Comparison of ENCODE assay signal across 11 mouse cellular contexts in genomic region chr6:125312171-125312570, GRCm38 (mm10). TPM values are rescaled to one million over a fixed set of nuclear protein-coding genes. Genes with fewer than 3 reads are reported as not detected.
A peak's percentile ranks its signal among the peaks of the same experiment; 100 is the strongest.
DNase-seq lines count a peak whose midpoint lies in the region; ATAC-seq and TF ChIP-seq lines count a peak whose summit lies in the region.
"Had no signal": no experiment of that assay in that cellular context is flagged by ENCODE, and none has a peak within 500 bp of the region (broad histone marks: within the 10 kb centered on the region; RNA-seq: fewer than 3 reads in every experiment).

No protein-coding gene starts in this region.

- DNase-seq in kidney, adult 2 months, result no peak
- no peak for DNase-seq in kidney, adult 18-20 months
- no peak for DNase-seq in embryonic facial prominence, embryonic 10.5 days (ENCODE audit: low spot score)
- DNase-seq in heart, postnatal 0 days (ENCODE audit: low spot score), result no peak
- no peak for DNase-seq in liver, embryonic 13.5 days
- no peak for DNase-seq in cerebellum, adult 8-10 months
- no peak for DNase-seq in cerebellum, postnatal 36 days
- DNase-seq: cerebellum, adult 18-20 months had no signal

- H3K36me3 ChIP-seq in kidney, adult 2 months (ENCODE audit: control insufficient read depth, insufficient read depth, low read length), result peaks cover 3% of the 10 kb centered on the region
- peaks cover 17% of the 10 kb centered on the region for H3K36me3 ChIP-seq in embryonic facial prominence, embryonic 10.5 days (replicated peaks)
- H3K36me3 ChIP-seq in heart, postnatal 0 days (replicated peaks; ENCODE audit: control insufficient read depth, insufficient read depth, low read length), result peaks cover 41% of the 10 kb centered on the region
- H3K36me3 ChIP-seq in liver, embryonic 13.5 days, result peaks cover 10% of the 10 kb centered on the region
- H3K36me3 ChIP-seq: forebrain, embryonic 12.5 days had no signal

- H3K4me1 ChIP-seq in kidney, adult 2 months (ENCODE audit: control insufficient read depth, insufficient read depth, low read length), result peaks cover 11% of the 10 kb centered on the region
- H3K4me1 ChIP-seq in embryonic facial prominence, embryonic 10.5 days, result peaks cover 52% of the 10 kb centered on the region
- H3K4me1 ChIP-seq in heart, postnatal 0 days (ENCODE audit: control insufficient read depth, insufficient read depth), result peaks cover 21% of the 10 kb centered on the region
- peaks cover 25% of the 10 kb centered on the region for H3K4me1 ChIP-seq in liver, embryonic 13.5 days (replicated peaks)

- TF ChIP-seq POLR2A in kidney, adult 2 months (IDR thresholded peaks at IDR 0.05; ENCODE audit: low read depth, low read length), result no peak

- TF ChIP-seq CTCF in kidney, adult 2 months (conservative IDR thresholded peaks at IDR 0.05; ENCODE audit: insufficient read depth, insufficient read length, low read depth, low read length), result no peak
- TF ChIP-seq CTCF in heart, postnatal 0 days (IDR thresholded peaks at IDR 0.05; ENCODE audit: low read depth), result no peak

- no peak for ATAC-seq in heart, postnatal 0 days (ENCODE audit: insufficient read depth, low read depth)
- no peak for ATAC-seq in liver, embryonic 13.5 days (ENCODE audit: low read depth)
- no peak for ATAC-seq in inflammation-experienced regulatory T-cells, adult 6 months

- H3K4me2 ChIP-seq in heart, postnatal 0 days (ENCODE audit: low read depth, low read length), result peak overlapping the region; percentile 84
- peak overlapping the region; percentile 63 for H3K4me2 ChIP-seq in liver, embryonic 13.5 days

- no peaks in the 10 kb centered on the region for H3K9me3 ChIP-seq in embryonic facial prominence, embryonic 10.5 days
- H3K9me3 ChIP-seq in heart, postnatal 0 days (replicated peaks; ENCODE audit: control insufficient read depth, low read length), result no peaks in the 10 kb centered on the region
- no peaks in the 10 kb centered on the region for H3K9me3 ChIP-seq in liver, embryonic 13.5 days (replicated peaks)
- H3K9me3 ChIP-seq: forebrain, embryonic 12.5 days had no signal

- no peaks in the 10 kb centered on the region for H3K27me3 ChIP-seq in kidney, adult 2 months (replicated peaks; ENCODE audit: control insufficient read depth, insufficient read depth, low read length)
- peaks cover 39% of the 10 kb centered on the region for H3K27me3 ChIP-seq in embryonic facial prominence, embryonic 10.5 days (replicated peaks; ENCODE audit: low read depth, poor library complexity, severe bottlenecking)
- no peaks in the 10 kb centered on the region for H3K27me3 ChIP-seq in heart, postnatal 0 days (ENCODE audit: control insufficient read depth, insufficient read depth, low read length)
- H3K27me3 ChIP-seq in liver, embryonic 13.5 days, result peaks cover 19% of the 10 kb centered on the region

- H3K4me3 ChIP-seq in kidney, adult 2 months (ENCODE audit: insufficient read depth, low read depth, low read length), result peak overlapping the region; percentile 80
- peak overlapping the region; percentile 64 for H3K4me3 ChIP-seq in embryonic facial prominence, embryonic 10.5 days
- H3K4me3 ChIP-seq in heart, postnatal 0 days (ENCODE audit: low read depth, low read length), result peak overlapping the region; percentile 63
- peak overlapping the region; percentile 63 for H3K4me3 ChIP-seq in liver, embryonic 13.5 days (replicated peaks)

- 66% methylated on average over 9 of the region's 9 CpGs for WGBS in kidney, adult 2 months
- WGBS in embryonic facial prominence, embryonic 10.5 days, result 79% methylated on average over 9 of the region's 9 CpGs
- 63% methylated on average over 9 of the region's 9 CpGs for WGBS in heart, postnatal 0 days
- 75% methylated on average over 9 of the region's 9 CpGs for WGBS in liver, embryonic 13.5 days (ENCODE audit: insufficient replicate concordance)

- no peak overlapping the region for H3K27ac ChIP-seq in kidney, adult 2 months (ENCODE audit: insufficient read depth, low read depth, low read length)
- 0 out of 2 replicates have a peak overlapping the region, but pooled peaks have one; percentile 19 for H3K27ac ChIP-seq in embryonic facial prominence, embryonic 10.5 days (replicated peaks)
- no peak overlapping the region for H3K27ac ChIP-seq in heart, postnatal 0 days (ENCODE audit: low read depth)
- H3K27ac ChIP-seq in liver, embryonic 13.5 days, result no peak overlapping the region
- H3K27ac ChIP-seq: forebrain, embryonic 12.5 days had no signal

- TF ChIP-seq EP300 in heart, postnatal 0 days (IDR thresholded peaks at IDR 0.05; ENCODE audit: low read depth), result no peak

- H3K9ac ChIP-seq in heart, postnatal 0 days (replicated peaks; ENCODE audit: low read depth, low read length), result peak overlapping the region; percentile 85
- peak overlapping the region; percentile 74; the same call in 1 of the 2 replicates for H3K9ac ChIP-seq in liver, embryonic 13.5 days
- H3K9ac ChIP-seq: forebrain, embryonic 12.5 days had no signal

RNA-seq across cellular contexts. Expression of gene Ltbr, which starts 1.5 kb away (rescaled TPM):
- 97.1 and 116 TPM in 2 replicates for polyA plus RNA-seq in kidney, adult 2 months (2012; rRNA removed)
- polyA plus RNA-seq in embryonic facial prominence, embryonic 10.5 days (2016; fragmentation: Nextera tagmentation; extraction: Ambion mirVana), result 26.9 and 28.8 TPM in 2 replicates
- total RNA-seq in heart, postnatal 0 days (2014; rRNA removed; ENCODE audit: low replicate concordance), result 76.7 and 93.9 TPM in 2 replicates
- polyA plus RNA-seq in heart, postnatal 0 days (2015; fragmentation: Nextera tagmentation; extraction: Ambion mirVana), result 37.7 and 38.3 TPM in 2 replicates
- 18.3 and 18.4 TPM in 2 replicates for polyA plus RNA-seq in liver, embryonic 13.5 days (2015; fragmentation: Nextera tagmentation; extraction: Ambion mirVana)
- under 1 TPM in 2 of 3 experiments, not detected in 1; 0.21 to 0.23 TPM for polyA plus RNA-seq in inflammation-experienced regulatory T-cells, adult 6 months (2017; shearing (Covaris generic))

RNA-seq across cellular contexts. Expression of gene Scnn1a, which starts 8.3 kb away (rescaled TPM):
- polyA plus RNA-seq in kidney, adult 2 months (2012; rRNA removed), result 83.5 and 89.5 TPM in 2 replicates
- polyA plus RNA-seq in embryonic facial prominence, embryonic 10.5 days (2016; fragmentation: Nextera tagmentation; extraction: Ambion mirVana), result 0.57 and 0.87 TPM in 2 replicates
- total RNA-seq in heart, postnatal 0 days (2014; rRNA removed; ENCODE audit: low replicate concordance), result 0.46 and 1.3 TPM in 2 replicates
- polyA plus RNA-seq in heart, postnatal 0 days (2015; fragmentation: Nextera tagmentation; extraction: Ambion mirVana), result 0.37 and 0.46 TPM in 2 replicates
- polyA plus RNA-seq in liver, embryonic 13.5 days (2015; fragmentation: Nextera tagmentation; extraction: Ambion mirVana), result 0.31 and 0.37 TPM in 2 replicates
- polyA plus RNA-seq in inflammation-experienced regulatory T-cells, adult 6 months (2017; shearing (Covaris generic)), result not detected

RNA-seq across cellular contexts. Expression of gene Tuba3a, which starts 26.3 kb away (rescaled TPM):
- polyA plus RNA-seq in kidney, adult 2 months (2012; rRNA removed), result 0.39 and 0.86 TPM in 2 replicates
- polyA plus RNA-seq in embryonic facial prominence, embryonic 10.5 days (2016; fragmentation: Nextera tagmentation; extraction: Ambion mirVana), result 0.16 and 0.19 TPM in 2 replicates
- total RNA-seq in heart, postnatal 0 days (2014; rRNA removed; ENCODE audit: low replicate concordance), result not detected in 2 replicates
- polyA plus RNA-seq in heart, postnatal 0 days (2015; fragmentation: Nextera tagmentation; extraction: Ambion mirVana), result not detected in 2 replicates
- not detected in 2 replicates for polyA plus RNA-seq in liver, embryonic 13.5 days (2015; fragmentation: Nextera tagmentation; extraction: Ambion mirVana)
- polyA plus RNA-seq in inflammation-experienced regulatory T-cells, adult 6 months (2017; shearing (Covaris generic)), result 1 to 10 TPM in 2 of 3 experiments, under 1 TPM in 1; 0.70 to 2.7 (median 2.6) TPM
- total RNA-seq: layer of hippocampus, adult 18-20 months had no signal
- polyA plus RNA-seq: forebrain, embryonic 12.5 days had no signal

RNA-seq across cellular contexts. Expression of gene Tnfrsf1a, which starts 37.0 kb away (rescaled TPM):
- 98.6 and 109 TPM in 2 replicates for polyA plus RNA-seq in kidney, adult 2 months (2012; rRNA removed)
- polyA plus RNA-seq in embryonic facial prominence, embryonic 10.5 days (2016; fragmentation: Nextera tagmentation; extraction: Ambion mirVana), result 33.4 and 34.8 TPM in 2 replicates
- 37.1 and 52.8 TPM in 2 replicates for total RNA-seq in heart, postnatal 0 days (2014; rRNA removed; ENCODE audit: low replicate concordance)
- 39.8 and 40.1 TPM in 2 replicates for polyA plus RNA-seq in heart, postnatal 0 days (2015; fragmentation: Nextera tagmentation; extraction: Ambion mirVana)
- polyA plus RNA-seq in liver, embryonic 13.5 days (2015; fragmentation: Nextera tagmentation; extraction: Ambion mirVana), result 19.6 and 23.4 TPM in 2 replicates
- 10 to 100 TPM; 23.3 to 28.5 (median 24.7) TPM for polyA plus RNA-seq in inflammation-experienced regulatory T-cells, adult 6 months (2017; shearing (Covaris generic))

Comparison
In these comparisons a context has a peak if more than half of its experiments do, and no peak if none do; other contexts are left out.
1. RNA of gene Ltbr, which starts 1.5 kb away (polyA plus RNA-seq): 97.1 to 116 TPM in kidney, adult 2 months, 37.7 to 38.3 TPM in heart, postnatal 0 days, 26.9 to 28.8 TPM in embryonic facial prominence, embryonic 10.5 days and 18.3 to 18.4 TPM in liver, embryonic 13.5 days; 0.21 to 0.23 TPM in inflammation-experienced regulatory T-cells, adult 6 months; every median in the first group is over 10 times any median in the second.
2. RNA of gene Scnn1a, which starts 8.3 kb away (polyA plus RNA-seq): 83.5 to 89.5 TPM in kidney, adult 2 months; 0.57 to 0.87 TPM in embryonic facial prominence, embryonic 10.5 days, 0.37 to 0.46 TPM in heart, postnatal 0 days, 0.31 to 0.37 TPM in liver, embryonic 13.5 days and not detected in inflammation-experienced regulatory T-cells, adult 6 months; every median in the first group is over 10 times any median in the second.
3. Peak in every context shown above with its lines, with median percentiles within 50 percentile points of each other: H3K4me3 ChIP-seq.